Mouse (Mus musculus): Measurements from ENCODE around the gene Cntnap5c.

The Cntnap5c gene

DNA sequence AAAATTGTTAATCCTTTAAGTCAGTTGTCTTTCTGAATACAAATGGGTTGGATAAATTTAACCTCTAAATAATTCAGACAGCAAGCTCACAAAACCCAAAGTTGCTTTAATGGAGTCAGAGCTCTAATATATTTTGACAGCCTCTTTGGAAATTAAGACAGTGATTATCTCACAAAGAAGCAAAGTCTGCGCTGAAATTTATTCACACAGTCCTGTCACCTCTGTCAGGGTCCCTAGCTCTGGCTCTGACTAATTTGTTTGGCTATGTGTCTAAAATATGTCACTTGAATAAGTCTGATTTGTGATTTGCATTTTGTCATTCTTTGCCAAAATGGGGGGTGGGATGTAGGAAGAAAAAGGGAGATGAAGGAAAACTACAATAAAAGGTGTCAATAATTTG lies 234.0 kb downstream of the Cntnap5c start:
- no peak for DNase-seq (ENCODE audit: low read depth)

GRCm38 (mm10) chr17:58004491-58004890 lies 235.1 kb downstream of the Cntnap5c start:
- DNase-seq (ENCODE audit: low read depth), result no peak

DNA sequence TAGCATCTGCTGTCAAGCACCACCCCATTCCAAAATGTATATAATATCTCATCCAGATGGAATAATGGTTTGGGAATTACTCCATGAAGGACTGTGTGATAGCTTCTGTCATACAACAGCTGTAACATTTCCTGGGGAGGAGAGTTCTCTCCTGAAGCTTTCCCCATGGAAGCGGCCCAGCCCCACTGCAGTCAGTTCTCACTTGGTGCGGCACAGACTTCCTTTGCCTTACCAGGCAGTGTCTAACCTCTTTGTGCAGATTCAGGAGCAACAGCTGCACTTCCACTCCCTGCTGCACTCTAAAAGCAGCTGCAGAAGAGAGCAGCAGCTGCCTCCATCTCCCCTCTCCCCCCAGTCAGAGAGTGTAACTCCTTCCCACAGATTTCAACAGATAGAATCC lies 271.8 kb downstream of the Cntnap5c start:
- DNase-seq (ENCODE audit: low read depth), result no peak

- no peak for DNase-seq (ENCODE audit: low read depth)
These were observed 275.8 kb downstream of the Cntnap5c start for GRCm38 (mm10) chr17:58045149-58045548.

GRCm38 (mm10) chr17:58069912-58070311 lies 300.5 kb downstream of the Cntnap5c start:
- DNase-seq (ENCODE audit: low read depth), result no peak

GRCm38 (mm10) chr17:58082676-58083075 lies 313.3 kb downstream of the Cntnap5c start:
- DNase-seq (ENCODE audit: low read depth), result no peak

DNA sequence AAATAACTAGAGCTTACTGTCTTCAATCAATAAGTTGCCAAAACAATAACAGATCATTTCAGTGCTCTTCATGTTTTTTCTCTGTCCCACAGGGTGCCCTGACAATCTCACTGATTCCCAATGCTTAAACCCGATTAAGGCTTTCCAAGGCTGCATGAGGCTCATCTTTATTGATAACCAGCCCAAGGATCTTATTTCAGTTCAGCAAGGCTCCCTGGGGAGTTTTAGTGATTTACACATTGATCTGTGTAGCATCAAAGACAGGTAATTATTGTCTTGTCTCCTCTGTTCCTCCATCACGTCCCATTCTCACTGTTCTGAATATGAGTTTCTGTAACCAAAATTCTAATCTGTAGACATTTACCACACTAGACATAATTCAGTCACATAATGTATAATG lies 335.1 kb downstream of the Cntnap5c start:
- DNase-seq (ENCODE audit: low read depth), result no peak

DNA sequence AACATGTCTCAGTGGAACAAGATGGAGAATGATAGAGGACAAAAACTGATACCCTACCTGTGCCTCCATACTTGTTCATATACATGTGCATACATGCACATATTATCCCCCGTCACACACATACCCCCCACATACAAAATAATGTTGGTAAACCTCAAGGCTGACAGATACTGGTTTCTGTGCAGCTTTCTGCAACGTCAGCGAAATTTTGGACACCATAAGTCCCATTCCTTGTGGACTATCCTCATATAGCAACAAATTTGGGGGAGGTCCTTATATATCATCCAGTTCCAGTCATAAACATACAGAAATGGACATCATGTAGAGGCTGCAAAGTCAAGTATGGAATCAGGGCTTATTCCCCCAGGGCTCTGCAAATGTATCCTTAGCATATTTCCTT lies 338.5 kb downstream of the Cntnap5c start:
- no peak for DNase-seq (ENCODE audit: low read depth)

DNA sequence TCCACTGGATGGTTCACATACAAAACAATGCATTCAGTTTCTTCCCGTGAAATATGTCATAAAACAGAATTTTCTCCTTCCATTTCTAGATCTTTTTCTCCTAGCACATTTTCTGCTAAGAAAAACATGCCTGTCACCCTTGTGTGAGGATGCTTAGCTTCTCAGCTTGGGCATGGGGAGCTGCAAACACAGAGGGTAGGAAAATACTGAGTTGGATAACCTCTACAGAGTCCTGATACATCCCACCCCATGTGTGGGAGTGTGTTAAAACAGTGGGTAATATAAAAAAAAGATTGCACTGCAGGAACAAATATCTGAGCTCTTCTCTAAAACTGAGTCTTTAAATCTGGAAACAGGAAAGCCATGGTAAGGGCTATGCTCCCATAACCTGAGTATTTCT lies 339.0 kb downstream of the Cntnap5c start:
- DNase-seq (ENCODE audit: low read depth), result no peak

DNA sequence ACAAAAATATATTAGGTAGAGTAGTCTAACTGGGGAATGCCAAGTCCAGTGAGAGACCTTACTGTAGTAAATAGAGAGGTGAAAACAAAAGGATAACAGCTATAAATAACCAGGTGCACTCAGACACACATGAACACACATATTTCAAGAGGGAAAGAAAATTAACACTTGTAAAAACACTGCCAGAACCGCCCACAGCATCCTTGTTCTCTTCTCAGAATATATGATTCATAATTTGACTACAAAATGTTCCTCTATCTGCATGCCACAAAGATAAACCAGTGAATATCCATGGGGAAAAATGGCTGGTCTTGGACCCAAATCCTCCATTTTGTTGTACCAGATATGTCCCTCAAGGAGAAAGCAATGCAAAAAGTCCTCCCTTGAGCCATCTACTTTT lies 417.8 kb downstream of the Cntnap5c start:
- DNase-seq (ENCODE audit: low read depth), result no peak

GRCm38 (mm10) chr17:58201148-58201547 lies 431.8 kb downstream of the Cntnap5c start:
- no peak for DNase-seq (ENCODE audit: low read depth)

DNA sequence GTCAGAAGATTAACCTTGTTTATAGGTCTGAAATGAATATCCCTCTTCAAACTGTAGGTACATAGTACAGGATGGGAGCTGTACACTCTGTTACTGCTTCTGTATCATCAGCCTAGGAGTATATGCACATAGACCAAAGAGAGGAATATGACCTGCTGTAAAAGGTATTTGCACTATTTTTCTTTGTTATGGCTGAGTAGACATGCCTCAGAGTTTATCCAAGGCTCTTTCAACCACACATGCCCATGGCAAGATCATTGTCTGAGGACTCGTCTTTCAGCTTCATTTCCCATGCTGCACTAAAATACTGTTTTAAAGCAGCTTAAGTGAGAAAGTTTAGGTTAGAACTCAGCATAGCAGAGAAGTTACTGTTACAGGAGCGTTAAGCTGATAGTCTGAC lies 498.7 kb downstream of the Cntnap5c start:
- no peak for DNase-seq (ENCODE audit: low read depth)

DNA sequence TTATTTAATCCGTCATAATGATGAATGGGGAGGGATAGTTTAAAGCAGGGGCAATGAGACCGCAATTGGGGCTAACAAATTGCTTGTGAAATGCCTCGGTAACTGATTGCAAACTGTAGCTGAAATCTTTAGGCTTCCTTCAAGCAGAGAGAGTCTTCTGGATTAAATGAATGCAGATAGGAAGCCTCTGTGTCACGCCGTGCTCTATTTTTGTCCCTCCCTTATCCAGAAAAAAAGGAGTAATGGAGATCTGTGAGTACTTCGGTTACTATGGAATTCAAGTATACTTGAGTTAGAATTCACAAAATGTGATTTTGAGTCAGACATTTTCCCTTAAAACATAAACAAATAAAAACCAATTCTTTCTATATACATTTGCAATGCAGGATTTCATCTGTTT lies 581.9 kb downstream of the Cntnap5c start:
- DNase-seq (ENCODE audit: low read depth), result no peak

DNA sequence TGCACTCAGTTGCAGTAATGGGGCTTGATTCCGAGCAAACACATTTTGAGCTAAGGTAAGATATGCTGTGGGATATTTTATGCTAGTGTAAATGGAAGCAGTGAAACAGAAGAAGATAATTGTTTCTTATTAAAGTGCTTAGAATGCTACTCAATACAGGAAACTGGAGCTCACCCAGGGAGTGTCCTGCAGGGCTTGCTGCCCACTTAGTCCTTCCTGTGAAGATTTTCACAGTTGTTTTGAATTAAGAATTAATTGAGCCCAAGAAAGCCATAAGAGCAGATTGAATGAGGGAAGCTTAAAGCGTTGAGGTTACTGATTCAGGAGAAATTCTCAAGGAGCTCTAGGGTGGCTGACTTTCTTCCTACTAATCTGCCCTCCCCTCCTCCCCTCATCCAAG lies 586.9 kb downstream of the Cntnap5c start:
- DNase-seq (ENCODE audit: low read depth), result no peak

DNA sequence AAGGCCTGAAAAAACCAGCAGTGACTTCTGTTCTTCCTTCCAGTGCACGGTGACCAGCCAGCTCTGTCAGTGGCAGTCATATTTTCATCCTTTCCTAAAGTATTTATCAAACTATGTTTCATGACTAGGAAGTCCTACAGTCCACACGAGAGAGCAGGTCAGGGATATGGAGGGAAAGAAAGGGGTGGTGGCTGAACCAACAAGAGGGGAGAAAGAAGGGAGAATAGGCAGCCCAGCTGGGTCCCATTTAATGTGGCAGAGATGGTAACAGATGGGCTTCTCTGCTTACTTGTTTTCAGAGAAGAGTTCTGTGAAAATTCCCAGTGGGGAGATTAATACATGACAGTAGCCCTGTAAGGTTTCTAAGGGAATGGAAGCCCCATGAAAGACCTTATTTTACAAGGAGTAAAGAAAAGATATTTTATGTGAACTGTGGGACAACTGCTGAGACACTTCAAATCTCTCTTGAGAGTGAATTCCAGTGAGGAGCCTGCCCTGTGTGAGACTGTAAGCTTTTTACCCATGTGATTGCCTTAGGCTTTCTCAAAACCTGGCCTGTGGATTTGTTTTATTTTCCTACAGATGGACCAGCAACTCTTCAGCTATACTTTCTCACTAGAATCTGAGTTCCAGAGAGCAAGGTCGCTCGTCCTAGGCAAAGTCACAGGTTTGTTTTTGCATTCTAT lies 594.4 kb downstream of the Cntnap5c start:
- DNase-seq (ENCODE audit: low read depth), result no peak

DNA sequence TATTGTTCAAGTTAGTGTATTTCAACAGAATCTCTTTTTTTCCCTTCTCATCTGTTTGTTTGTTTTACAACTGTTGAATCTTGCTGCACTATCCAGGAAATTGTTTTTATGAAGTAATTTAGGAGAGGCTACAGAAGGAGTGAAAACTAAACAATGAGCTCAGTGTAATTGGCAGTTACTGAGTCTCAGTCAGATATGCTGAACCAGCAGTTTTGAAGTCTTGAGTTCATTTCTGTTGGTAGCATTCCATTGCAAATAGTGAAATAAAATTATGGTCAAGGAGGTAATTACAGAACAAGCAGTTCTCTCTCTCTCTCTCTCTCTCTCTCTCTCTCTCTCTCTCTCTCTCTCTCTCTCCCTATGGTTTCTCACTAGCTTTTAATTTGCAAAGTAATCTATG lies 600.7 kb downstream of the Cntnap5c start:
- DNase-seq (ENCODE audit: low read depth), result no peak

DNA sequence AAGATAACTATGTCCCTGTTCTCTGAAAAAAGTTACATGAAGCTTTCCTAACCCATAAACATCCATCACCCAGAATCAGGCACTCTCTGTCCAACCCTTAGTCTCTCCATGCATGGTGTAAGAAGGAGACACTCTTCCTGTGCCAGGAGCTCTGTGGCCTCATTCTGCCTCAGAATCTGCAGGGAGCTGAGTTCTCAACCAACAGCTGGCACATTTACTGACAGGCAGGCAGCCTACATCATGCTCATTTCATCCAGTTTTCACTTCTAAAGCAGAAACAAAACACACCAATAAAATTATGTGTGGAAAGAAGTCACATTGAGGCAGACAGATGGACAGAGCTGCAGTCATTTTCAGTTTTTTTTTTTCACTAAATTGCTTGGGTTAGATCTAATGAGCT lies 638.4 kb downstream of the Cntnap5c start:
- no peak for DNase-seq (ENCODE audit: low read depth)

DNA sequence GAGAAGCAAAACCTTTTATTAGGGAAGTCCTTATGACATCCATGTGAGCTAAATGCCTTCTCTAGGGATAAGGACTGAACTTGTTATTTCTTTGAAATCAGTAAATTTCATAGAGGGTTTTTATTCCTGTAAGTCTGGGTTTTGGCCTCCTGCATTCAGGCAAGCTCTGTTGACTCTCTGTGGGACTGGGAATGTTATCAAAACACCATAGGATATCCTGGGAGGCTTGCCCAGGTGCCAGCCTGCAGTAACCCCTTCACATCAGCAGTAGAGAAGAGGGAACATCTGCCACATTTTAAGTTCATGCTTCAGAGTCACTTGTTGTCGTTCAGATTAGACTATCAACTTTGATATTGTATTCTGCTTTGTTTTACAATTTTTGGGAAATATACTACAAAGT lies 639.4 kb downstream of the Cntnap5c start:
- DNase-seq (ENCODE audit: low read depth), result no peak

DNA sequence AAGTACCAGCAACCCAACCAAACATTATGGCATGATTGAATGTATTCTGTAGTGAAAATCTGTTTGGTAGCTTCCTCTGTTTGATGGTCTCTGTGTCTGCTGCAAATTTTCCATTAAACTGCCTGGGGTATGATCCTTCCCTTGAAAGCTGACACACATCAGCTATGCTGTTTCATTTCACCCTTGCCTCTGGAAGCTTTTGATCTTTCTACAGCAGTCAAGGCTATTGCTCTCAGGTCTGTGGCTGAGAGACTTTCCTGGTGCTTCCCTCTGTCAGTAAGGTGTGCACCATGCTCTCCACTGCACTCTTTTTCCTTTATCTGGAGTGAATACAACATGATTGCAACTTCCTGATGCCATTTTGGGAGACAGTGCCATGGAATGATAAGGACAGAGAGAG lies 668.1 kb downstream of the Cntnap5c start:
- DNase-seq (ENCODE audit: low read depth), result no peak
